Mouse (Mus musculus) embryonic facial prominence, embryonic 15.5 days (tissue): ENCODE results near the gene Rab40b. TPM values are rescaled to one million over a fixed set of nuclear protein-coding genes. Genes with fewer than 3 reads are reported as not detected.
"Not testable (repeated sequence)": the region's sequence is repeated elsewhere in the genome, so short reads cannot be mapped to it uniquely, and the experiment has no call there.

Experiments used
- ATAC-seq: fragments of 200-750 bp; cut with Nextera tagmentation; 2 replicates; pipeline ENCODE4 v1.8.0; 2017; ENCODE audit warnings: low read depth, moderate TSS enrichment; ENCODE audit not compliant: insufficient number of reproducible peaks, low FRiP score, low TSS enrichment
- H3K27ac ChIP-seq: fragments of 300-500 bp; sonication (generic); replicated peaks from 2 replicates; pipeline ENCODE4 v1.5.1; 2015; ENCODE audit warnings: mild to moderate bottlenecking, inconsistent platforms
- H3K27me3 ChIP-seq: fragments of 300-500 bp; sonication (generic); 2 replicates; pipeline ENCODE4 v1.6.1; 2015; ENCODE audit warnings: inconsistent platforms
- H3K36me3 ChIP-seq: fragments of 300-500 bp; sonication (generic); 2 replicates; pipeline ENCODE4 v1.6.1; 2015; ENCODE audit warnings: mild to moderate bottlenecking, inconsistent platforms
- H3K4me1 ChIP-seq: fragments of 300-500 bp; sonication (generic); 2 replicates; pipeline ENCODE4 v1.6.1; 2015; ENCODE audit warnings: inconsistent platforms
- H3K4me2 ChIP-seq: fragments of 300-500 bp; sonication (generic); replicated peaks from 2 replicates; pipeline ENCODE4 v1.6.1; 2015; ENCODE audit warnings: mild to moderate bottlenecking, inconsistent platforms
- H3K4me3 ChIP-seq: fragments of 300-500 bp; sonication (generic); replicated peaks from 2 replicates; pipeline ENCODE4 v1.5.1; 2015; ENCODE audit warnings: mild to moderate bottlenecking, inconsistent platforms
- H3K9ac ChIP-seq: fragments of 300-500 bp; sonication (generic); 2 replicates; pipeline ENCODE4 v1.6.1; 2015; ENCODE audit warnings: inconsistent platforms
- H3K9me3 ChIP-seq: fragments of 300-500 bp; sonication (generic); replicated peaks from 2 replicates; pipeline ENCODE4 v1.6.1; 2016; ENCODE audit warnings: inconsistent platforms
- WGBS: fragments of 180-500 bp; shearing (Covaris S2); methylation state at CpG from one replicate; pipeline ENCODE4 v1.1.7; 2015; 5-methylcytosine and 5-hydroxymethylcytosine counted together
- microRNA-seq: library from miRNA; unstranded; fragments of <30 nt; microRNA quantifications from one replicate; pipeline ENCODE4, GENCODE M21; 2016; ENCODE audit warnings: borderline number of aligned reads
- polyA plus RNA-seq: library from polyadenylated mRNA; unstranded; fragments of >200 nt; fragmentation: Nextera tagmentation; extraction: Ambion mirVana; gene quantifications from 2 replicates; pipeline ENCODE4 v1.2.1, GENCODE M21; 2015

Gene Rab40b
- polyA plus RNA-seq, 1 experiment from 2014 or later, result 25.9 TPM

DNA sequence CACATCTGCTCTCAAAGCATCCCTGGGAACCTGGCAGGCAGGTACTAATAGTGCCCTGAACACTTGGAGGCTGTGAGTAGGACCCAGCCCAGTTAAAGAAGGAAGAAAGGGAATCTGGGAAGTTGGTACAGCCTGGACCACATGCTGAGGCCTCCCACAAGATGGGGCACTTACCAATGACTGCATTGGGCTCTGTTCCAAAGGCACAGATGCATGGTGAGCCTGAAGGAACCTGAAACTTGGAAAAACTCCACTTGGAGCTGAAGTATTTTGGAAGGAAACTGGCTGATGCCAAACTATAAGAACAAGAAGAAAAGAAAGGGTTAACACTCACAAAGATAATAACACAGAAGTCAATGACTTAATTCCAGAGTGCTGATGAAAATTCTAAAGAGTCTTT lies 59.4 kb downstream of the Rab40b start:
- H3K4me3 ChIP-seq, result no peak overlapping the region
- no peak overlapping the region for H3K9ac ChIP-seq
- H3K4me1 ChIP-seq, result no peaks in the 10 kb centered on the region
- H3K36me3 ChIP-seq, result peaks cover 60% of the 10 kb centered on the region
- H3K4me2 ChIP-seq, result no peak overlapping the region
- no peak for ATAC-seq
- no peak overlapping the region for H3K27ac ChIP-seq
- no peaks in the 10 kb centered on the region for H3K27me3 ChIP-seq
- no peaks in the 10 kb centered on the region for H3K9me3 ChIP-seq

DNA sequence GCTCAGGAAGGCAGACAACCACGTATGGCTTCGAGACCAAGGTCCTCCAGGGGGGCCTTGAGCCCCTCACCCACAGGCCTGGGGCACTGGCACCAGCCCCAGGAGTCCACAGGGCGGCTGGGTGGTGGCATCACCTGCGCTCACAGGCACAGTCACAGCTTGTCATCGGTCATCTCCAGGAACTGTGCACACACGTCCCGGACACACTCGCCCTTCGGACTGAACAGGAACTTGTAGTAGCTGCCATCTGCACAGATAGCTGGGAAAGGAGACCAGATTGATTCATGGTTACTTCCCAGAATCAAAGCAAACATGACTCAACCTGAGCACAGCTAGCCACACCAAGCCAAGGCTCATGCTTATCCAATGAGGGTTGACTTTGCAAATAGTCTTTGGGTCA lies 59.8 kb downstream of the Rab40b start:
- 95% methylated on average over 9 of the region's 9 CpGs for WGBS
- H3K4me1 ChIP-seq, result no peaks in the 10 kb centered on the region
- no peak overlapping the region for H3K9ac ChIP-seq
- no peak for ATAC-seq
- H3K4me3 ChIP-seq, result no peak overlapping the region
- no peaks in the 10 kb centered on the region for H3K9me3 ChIP-seq
- no peak overlapping the region for H3K4me2 ChIP-seq
- H3K27ac ChIP-seq, result no peak overlapping the region
- H3K36me3 ChIP-seq, result peaks cover 59% of the 10 kb centered on the region
- no peaks in the 10 kb centered on the region for H3K27me3 ChIP-seq

DNA sequence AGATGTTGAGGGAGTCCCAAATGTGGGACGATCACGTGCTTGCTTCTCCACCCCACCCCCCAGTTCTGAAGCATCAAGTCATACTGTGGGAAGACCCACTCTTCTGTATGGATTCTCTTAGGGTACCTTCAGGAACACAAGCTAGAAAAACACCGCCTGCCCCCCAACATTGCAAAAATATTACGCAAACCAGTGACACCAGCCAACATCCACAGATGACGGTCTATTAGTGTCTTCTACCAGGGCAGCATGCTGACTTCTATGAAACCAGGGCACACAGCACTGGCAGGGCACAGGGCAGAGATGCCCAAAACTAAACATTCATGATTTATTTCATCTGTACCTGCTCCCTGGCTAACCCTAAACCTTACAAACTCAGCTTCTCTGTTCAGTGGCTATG lies 61.4 kb downstream of the Rab40b start:
- Histone ChIP-seq H3K9me3 (no peaks in the 10 kb centered on the region), H3K4me3 (no peak overlapping the region), H3K27me3 (no peaks in the 10 kb centered on the region), H3K4me2 (no peak overlapping the region), H3K27ac (no peak overlapping the region), H3K36me3 (peaks cover 50% of the 10 kb centered on the region), H3K4me1 (no peaks in the 10 kb centered on the region), H3K9ac (no peak overlapping the region)
- no peak for ATAC-seq
- 96% methylated on average over 5 of the region's 5 CpGs for WGBS

DNA sequence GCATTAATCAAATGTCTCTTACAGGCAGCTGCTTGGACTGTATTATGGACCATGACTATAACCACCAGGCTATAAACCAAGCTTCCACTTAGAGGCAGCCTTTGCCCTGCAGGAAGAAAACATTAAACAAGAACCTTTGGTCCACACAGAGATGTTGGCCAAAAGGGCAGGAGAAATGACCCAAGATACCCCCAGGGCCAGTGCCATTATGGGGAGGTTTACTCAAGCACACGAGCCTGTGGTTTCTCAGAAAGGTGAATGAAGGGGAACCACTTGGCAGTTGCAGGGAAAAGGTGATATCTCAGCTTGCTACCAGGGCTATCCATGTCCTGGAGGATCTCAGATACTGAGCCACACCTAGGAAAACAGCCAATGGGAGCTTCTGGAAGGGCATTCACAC lies 62.0 kb downstream of the Rab40b start:
- Histone ChIP-seq H3K27me3 (no peaks in the 10 kb centered on the region), H3K9me3 (peaks cover 2% of the 10 kb centered on the region; the same call in 1 of the 2 replicates), H3K9ac (no peak overlapping the region), H3K4me1 (no peaks in the 10 kb centered on the region), H3K36me3 (peaks cover 48% of the 10 kb centered on the region), H3K4me3 (no peak overlapping the region), H3K4me2 (no peak overlapping the region), H3K27ac (no peak overlapping the region)
- no peak for ATAC-seq
- 76% methylated on average over 1 of the region's 1 CpGs for WGBS

DNA sequence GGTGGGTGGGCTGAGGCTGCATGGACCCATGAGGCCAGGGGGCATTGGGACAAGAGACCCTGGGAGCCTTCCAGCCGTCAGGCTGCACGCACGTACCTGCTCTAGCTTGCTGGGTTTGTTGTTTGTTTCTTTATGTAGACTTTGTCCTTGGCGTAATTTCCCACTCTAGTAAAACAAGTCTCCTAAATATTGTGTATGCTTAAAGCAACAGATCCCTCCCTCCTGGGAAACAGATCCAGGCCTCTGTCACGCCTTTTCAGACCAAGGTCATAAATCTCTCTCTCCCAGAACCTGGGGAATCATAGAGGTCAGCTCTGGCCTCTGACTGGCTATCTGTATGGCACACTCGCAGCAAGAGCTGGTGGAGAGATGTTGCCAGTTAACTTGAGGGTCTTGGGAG lies 80.3 kb downstream of the Rab40b start:
- not testable (repeated sequence) for H3K27ac ChIP-seq, ATAC-seq, H3K9me3 ChIP-seq, H3K27me3 ChIP-seq, H3K4me3 ChIP-seq, H3K9ac ChIP-seq, H3K4me2 ChIP-seq, H3K4me1 ChIP-seq
- 95% methylated on average over 6 of the region's 6 CpGs for WGBS
- H3K36me3 ChIP-seq, result peaks cover 71% of the 10 kb centered on the region

DNA sequence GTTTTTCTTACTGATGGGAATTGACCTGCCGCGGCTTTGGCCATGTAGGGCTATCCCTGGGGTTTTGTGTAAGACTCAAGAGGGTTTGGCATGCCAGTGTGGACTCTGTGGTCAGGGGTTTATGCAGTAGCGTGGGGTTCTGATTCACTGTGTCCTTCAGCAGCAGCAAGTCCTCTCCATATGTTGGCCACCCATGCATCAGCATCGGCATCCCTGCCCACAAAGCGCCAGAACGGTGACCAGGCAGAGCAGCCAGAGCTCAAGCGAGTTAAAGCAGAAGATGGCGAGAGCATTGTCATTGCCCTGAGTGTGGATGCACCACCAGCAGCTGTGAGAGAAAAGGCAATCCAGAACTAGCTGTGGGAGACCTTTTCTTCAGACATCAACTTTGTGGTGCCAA lies 81.4 kb downstream of the Rab40b start:
- Histone ChIP-seq H3K27me3 (no peaks in the 10 kb centered on the region), H3K27ac (no peak overlapping the region), H3K9me3 (0 out of 2 replicates have a peak, but pooled peaks cover 8% of the 10 kb centered on the region), H3K4me1 (no peaks in the 10 kb centered on the region), H3K4me2 (no peak overlapping the region), H3K9ac (no peak overlapping the region), H3K36me3 (peaks cover 82% of the 10 kb centered on the region), H3K4me3 (no peak overlapping the region)
- no peak for ATAC-seq
- WGBS, result 93% methylated on average over 8 of the region's 8 CpGs

Small RNAs within 50 kb of the gene (microRNA-seq; reads per million reads assigned to microRNA genes)
- not detected for gene Mir7236

Other genes with a start within 250 kb of the Rab40b start
- 0.15 TPM in 1 of 2 replicates, not detected in the other for gene Tex19.1, start 242.1 kb downstream of the Rab40b start, polyA plus RNA-seq
- 0.71 and 0.72 TPM in 2 replicates for gene Uts2r, start 228.0 kb downstream of the Rab40b start, polyA plus RNA-seq
- 10.0 and 12.2 TPM in 2 replicates for gene Hexdc, start 183.8 kb downstream of the Rab40b start, polyA plus RNA-seq
- gene Ogfod3, start 183.5 kb downstream of the Rab40b start, polyA plus RNA-seq, result 20.8 and 21.9 TPM in 2 replicates
- gene Cybc1, start 158.9 kb downstream of the Rab40b start, polyA plus RNA-seq, result 43.2 and 44.8 TPM in 2 replicates
- gene Narf, start 151.0 kb downstream of the Rab40b start, polyA plus RNA-seq, result 53.8 and 56.2 TPM in 2 replicates
- gene Foxk2, start 128.3 kb downstream of the Rab40b start, polyA plus RNA-seq, result 8.0 and 8.9 TPM in 2 replicates
- gene Wdr45b, start 33.8 kb downstream of the Rab40b start, polyA plus RNA-seq, result 96.5 and 99.2 TPM in 2 replicates
- 9.3 and 9.8 TPM in 2 replicates for gene Fn3krp, start 33.1 kb upstream of the Rab40b start, polyA plus RNA-seq
- 1.7 and 2.1 TPM in 2 replicates for gene Fn3k, start 46.7 kb upstream of the Rab40b start, polyA plus RNA-seq
- 42.9 and 46.7 TPM in 2 replicates for gene Tbcd, start 63.7 kb upstream of the Rab40b start, polyA plus RNA-seq
- gene Zfp750, start 131.1 kb upstream of the Rab40b start, polyA plus RNA-seq, result 26.7 and 33.2 TPM in 2 replicates